Mouse (Mus musculus) heart, postnatal 0 days (tissue): ENCODE data around the gene Mettl7a2.

Source experiments
- CTCF ChIP-seq: IDR thresholded peaks from 2 replicates; pipeline ENCODE4 v1.5.1; 2016; ENCODE audit warnings: antibody characterized with exemption, control low read depth, low read depth
- EP300 ChIP-seq: IDR thresholded peaks from 2 replicates; pipeline ENCODE4 v1.6.1; 2016; ENCODE audit warnings: antibody characterized with exemption, low read depth

DNA sequence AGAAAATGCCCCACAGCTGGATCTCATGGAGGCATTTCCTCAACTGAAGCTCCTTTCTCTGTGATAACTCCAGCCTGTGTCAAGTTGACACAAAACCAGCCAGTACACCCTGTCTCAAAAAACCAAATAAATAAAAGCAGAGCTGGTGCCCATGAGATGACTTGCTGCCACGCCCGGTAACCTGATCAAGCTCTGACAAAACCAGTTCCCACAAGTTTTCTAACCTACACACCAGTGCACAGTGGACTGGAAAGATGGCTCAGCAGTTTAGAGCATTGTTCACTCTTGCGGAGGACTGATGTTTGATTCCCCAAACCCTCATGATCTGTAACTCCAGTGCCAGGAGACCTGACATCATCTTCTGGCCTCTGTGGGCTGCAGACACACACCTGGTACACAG, 27.8 kb upstream of the Mettl7a2 start:
- no peak for TF ChIP-seq CTCF
- TF ChIP-seq EP300 = no peak
